Mouse (Mus musculus): ENCODE data around the gene Satb1. TPM values are rescaled to one million over a fixed set of nuclear protein-coding genes. Genes with fewer than 3 reads are reported as not detected.

The Satb1 gene
- polyA plus RNA-seq, 1 experiment, result 6.5 TPM

DNA sequence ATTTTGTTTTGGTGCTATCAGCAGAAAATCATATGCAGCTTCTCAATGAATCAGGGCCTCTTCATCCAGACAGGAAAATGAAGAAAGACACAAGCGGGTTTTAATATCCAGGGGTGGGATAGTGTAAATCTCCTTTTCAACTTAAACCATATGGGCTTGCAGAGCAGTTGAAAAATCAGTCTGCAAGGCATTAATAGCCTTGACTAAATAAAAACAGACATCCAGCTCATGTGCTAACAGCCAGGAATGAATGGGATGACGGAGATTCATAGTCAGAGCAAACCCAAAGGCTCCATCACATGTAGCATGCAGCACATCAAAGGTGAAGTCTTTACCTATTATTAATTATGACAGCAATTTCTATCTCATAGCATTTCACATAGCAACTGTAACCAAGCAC, 142.6 kb downstream of the Satb1 start:
- Histone ChIP-seq H3K4me1 (ENCODE audit: control insufficient read depth, insufficient read depth, low read length) (no peaks in the 10 kb centered on the region), H3K27ac (ENCODE audit: insufficient read depth, low read length) (no peak overlapping the region), H3K4me3 (ENCODE audit: insufficient read depth, low read length) (no peak overlapping the region)
- no peak for TF ChIP-seq CTCF (IDR thresholded peaks at IDR 0.05; ENCODE audit: borderline replicate concordance, insufficient read depth, low read length)
- no peak for TF ChIP-seq POLR2A (IDR thresholded peaks at IDR 0.05; ENCODE audit: low read depth, low read length)

DNA sequence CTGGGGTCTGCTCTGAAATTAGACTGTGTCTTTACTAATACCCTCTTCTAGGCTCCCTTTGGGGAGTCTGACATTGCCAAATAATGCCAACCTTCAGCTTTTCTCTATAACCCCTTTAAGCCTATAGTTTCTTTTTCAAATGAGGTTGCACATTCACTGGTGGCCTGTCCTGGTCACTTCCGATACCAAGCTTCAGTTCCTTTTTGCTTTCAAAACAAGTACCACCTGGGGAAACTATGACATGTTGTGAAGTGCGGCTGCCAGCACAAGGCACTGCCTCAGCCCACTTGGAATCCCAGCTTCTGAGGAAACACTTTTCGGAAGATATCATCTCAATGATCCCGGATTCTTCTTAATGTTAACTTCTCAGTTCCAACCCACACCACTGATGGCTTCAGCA, 145.9 kb downstream of the Satb1 start:
- TF ChIP-seq POLR2A (IDR thresholded peaks at IDR 0.05; ENCODE audit: low read depth, low read length), result no peak
- no peak for TF ChIP-seq CTCF (IDR thresholded peaks at IDR 0.05; ENCODE audit: borderline replicate concordance, insufficient read depth, low read length)
- no peaks in the 10 kb centered on the region for H3K4me1 ChIP-seq (ENCODE audit: control insufficient read depth, insufficient read depth, low read length)
- no peak overlapping the region for H3K4me3 ChIP-seq (ENCODE audit: insufficient read depth, low read length)
- H3K27ac ChIP-seq (ENCODE audit: insufficient read depth, low read length), result no peak overlapping the region

Measured in embryonic fibroblast, embryonic 13.5 days (primary cell).